Mouse (Mus musculus) neural tube, embryonic 12.5 days (tissue): ENCODE measurements around the gene Etfdh. TPM values are rescaled to one million over a fixed set of nuclear protein-coding genes. Genes with fewer than 3 reads are reported as not detected.

Experiments
- ATAC-seq: fragments of 200-750 bp; cut with Nextera tagmentation; 2 replicates; pipeline ENCODE4 v1.8.0; 2017; ENCODE audit warnings: low read depth, mild to moderate bottlenecking, moderate TSS enrichment, moderate library complexity; ENCODE audit not compliant: low FRiP score
- H3K27ac ChIP-seq: fragments of 300-500 bp; sonication (generic); 2 replicates; pipeline ENCODE4 v1.5.1; 2016
- H3K27me3 ChIP-seq: fragments of 300-500 bp; sonication (generic); replicated peaks from 2 replicates; pipeline ENCODE4 v1.6.1; 2016; ENCODE audit warnings: mild to moderate bottlenecking
- H3K36me3 ChIP-seq: fragments of 300-500 bp; sonication (generic); 2 replicates; pipeline ENCODE4 v1.6.1; 2016; ENCODE audit warnings: mild to moderate bottlenecking
- H3K4me1 ChIP-seq: fragments of 300-500 bp; sonication (generic); 2 replicates; pipeline ENCODE4 v1.6.1; 2016
- H3K4me2 ChIP-seq: fragments of 300-500 bp; sonication (generic); replicated peaks from 2 replicates; pipeline ENCODE4 v1.6.1; 2016; ENCODE audit warnings: mild to moderate bottlenecking
- H3K4me3 ChIP-seq: fragments of 300-500 bp; sonication (generic); 2 replicates; pipeline ENCODE4 v1.5.1; 2016
- H3K9ac ChIP-seq: fragments of 300-500 bp; sonication (generic); 2 replicates; pipeline ENCODE4 v1.6.1; 2016; ENCODE audit warnings: mild to moderate bottlenecking
- H3K9me3 ChIP-seq: fragments of 300-500 bp; sonication (generic); 2 replicates; pipeline ENCODE4 v1.6.1; 2016; ENCODE audit warnings: mild to moderate bottlenecking
- WGBS: fragments of 180-500 bp; shearing (Covaris S2); methylation state at CpG from one replicate; pipeline ENCODE4 v1.1.7; 2016; 5-methylcytosine and 5-hydroxymethylcytosine counted together
- polyA plus RNA-seq: library from polyadenylated mRNA; unstranded; fragments of >200 nt; fragmentation: Nextera tagmentation; extraction: Ambion mirVana; gene quantifications from 2 replicates; pipeline ENCODE4 v1.2.1, GENCODE M21; 2016

Etfdh gene
- polyA plus RNA-seq, 1 experiment from 2014 or later, result 54.2 TPM

DNA sequence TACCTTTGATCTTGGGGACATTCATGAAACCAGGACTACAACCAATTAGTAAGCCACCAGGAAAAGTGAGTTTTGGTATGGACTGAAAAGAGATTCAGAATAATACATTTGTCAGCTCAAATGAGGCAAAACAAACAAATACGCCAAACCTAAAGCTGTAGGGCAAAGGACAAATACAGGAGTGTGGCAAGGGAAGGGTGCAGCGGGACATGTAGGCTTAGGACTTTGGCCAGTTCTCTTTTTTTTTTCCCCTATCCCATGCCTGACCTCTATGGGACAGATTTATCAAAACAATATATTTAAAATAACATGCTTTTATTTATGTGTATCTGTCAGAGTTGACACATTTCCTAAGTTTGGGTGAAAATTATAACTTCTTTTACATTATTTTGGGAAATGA is 19.4 kb downstream of the Etfdh start:
- WGBS, result 93% methylated on average over 2 of the region's 2 CpGs
- H3K4me3 ChIP-seq, result no peak overlapping the region
- H3K9ac ChIP-seq, result no peak overlapping the region
- no peaks in the 10 kb centered on the region for H3K4me1 ChIP-seq
- peaks cover 50% of the 10 kb centered on the region for H3K36me3 ChIP-seq
- H3K27ac ChIP-seq, result no peak overlapping the region
- no peaks in the 10 kb centered on the region for H3K27me3 ChIP-seq
- no peaks in the 10 kb centered on the region for H3K9me3 ChIP-seq
- no peak for ATAC-seq
- no peak overlapping the region for H3K4me2 ChIP-seq

- WGBS, result 91% methylated on average over 7 of the region's 7 CpGs
- no peak for ATAC-seq
- Histone ChIP-seq H3K36me3 (peaks cover 55% of the 10 kb centered on the region), H3K4me3 (no peak overlapping the region), H3K9me3 (no peaks in the 10 kb centered on the region), H3K9ac (no peak overlapping the region), H3K27me3 (no peaks in the 10 kb centered on the region), H3K4me1 (peaks cover 6% of the 10 kb centered on the region; the same call in 1 of the 2 replicates), H3K4me2 (no peak overlapping the region), H3K27ac (no peak overlapping the region)
These were observed 33.8 kb downstream of the Etfdh start for GRCm38 (mm10) chr3:79595468-79595867.

DNA sequence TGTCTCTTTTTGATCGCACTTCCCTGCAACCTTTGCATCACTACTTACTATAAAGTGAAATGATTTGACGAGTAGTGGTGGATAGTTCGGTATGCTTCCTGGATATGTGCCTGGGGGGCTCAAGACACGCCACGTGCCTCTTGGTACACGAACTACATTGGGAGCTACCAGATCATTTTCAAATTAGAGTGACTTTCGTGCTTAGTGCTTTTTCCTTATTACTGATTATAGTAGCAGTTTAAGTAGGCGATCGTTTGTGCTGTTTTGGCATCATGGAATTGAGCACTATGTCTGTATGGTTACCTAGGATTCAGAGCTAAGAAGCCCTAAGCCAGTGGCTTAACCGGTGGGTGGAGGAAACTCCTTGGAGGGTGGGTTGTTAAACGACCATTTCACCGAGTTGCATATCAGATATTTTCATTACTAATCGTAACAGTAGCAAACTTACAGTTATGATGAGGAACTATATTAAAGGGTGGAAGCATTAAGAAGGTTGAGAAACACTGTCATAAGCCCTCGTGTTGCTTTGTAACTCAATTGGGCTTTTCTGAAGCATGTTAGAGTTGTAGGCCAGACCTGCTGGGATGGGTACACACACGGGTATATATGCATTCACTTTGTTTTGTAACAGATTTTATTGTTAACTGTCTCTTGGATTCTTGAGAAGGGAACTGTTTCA is 37.4 kb downstream of the Etfdh start:
- Histone ChIP-seq H3K4me2 (peak overlapping the region; percentile 69), H3K27ac (no peak overlapping the region), H3K36me3 (peaks cover 30% of the 10 kb centered on the region), H3K4me1 (peaks cover 6% of the 10 kb centered on the region; the same call in 1 of the 2 replicates), H3K9me3 (no peaks in the 10 kb centered on the region), H3K27me3 (no peaks in the 10 kb centered on the region), H3K9ac (peak overlapping the region; percentile 83), H3K4me3 (peak overlapping the region; percentile 79)
- 8% methylated on average over 15 of the region's 15 CpGs for WGBS
- ATAC-seq, result no peak

DNA sequence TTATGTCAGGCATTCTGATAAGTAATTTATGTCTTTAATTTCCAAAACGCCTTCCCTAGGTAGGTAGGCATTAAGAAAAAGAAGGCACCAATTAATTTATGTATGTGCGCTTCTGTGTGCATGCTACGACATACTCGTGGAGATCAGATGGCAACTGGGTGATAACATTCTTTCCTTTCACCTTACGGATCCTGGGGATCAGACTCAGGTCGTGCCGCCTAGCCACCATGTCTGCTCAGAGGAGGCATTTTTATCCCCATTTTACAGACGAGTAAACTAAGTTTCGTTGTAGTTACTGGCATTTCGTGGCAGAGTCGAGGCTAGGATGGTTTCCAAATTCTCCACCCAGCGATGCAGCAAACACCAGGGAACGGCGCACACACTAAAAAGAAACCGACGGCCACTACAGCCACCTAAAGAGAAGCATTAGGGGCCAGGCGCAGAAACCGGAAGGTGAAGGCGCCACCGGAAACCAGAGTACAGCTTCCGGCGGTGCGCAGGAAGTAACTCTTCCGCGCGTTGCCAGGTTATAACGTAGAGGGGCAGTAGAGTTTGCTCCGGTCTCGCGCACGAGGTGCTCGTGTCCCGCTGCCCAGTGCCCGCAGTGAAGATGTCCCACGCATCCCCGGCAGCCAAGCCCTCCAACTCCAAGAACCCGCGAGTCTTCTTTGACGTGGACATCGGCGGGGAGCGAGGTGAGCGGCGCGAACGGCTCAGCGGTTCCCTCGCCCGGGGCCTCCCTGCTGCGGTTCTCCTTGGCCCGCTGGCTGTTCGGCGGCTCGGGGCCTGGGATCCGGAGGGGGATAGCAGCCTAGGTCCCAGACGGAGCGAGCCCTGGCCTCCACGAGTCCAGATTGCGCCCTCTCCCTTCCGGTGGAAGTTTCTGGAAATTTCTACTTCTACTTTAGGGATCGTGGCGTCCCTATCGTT is 38.2 kb downstream of the Etfdh start, which contains the start of gene Ppid:
TSS of gene Ppid (plus strand) at position 480 of the 930 bp plus-strand sequence.
- 3% methylated on average over 63 of the region's 63 CpGs for WGBS

GRCm38 (mm10) chr3:79589671-79590070 is 39.6 kb downstream of the Etfdh start:
- H3K27ac ChIP-seq, result no peak overlapping the region
- no peak for ATAC-seq
- H3K9me3 ChIP-seq, result no peaks in the 10 kb centered on the region
- H3K4me1 ChIP-seq, result peaks cover 6% of the 10 kb centered on the region; the same call in 1 of the 2 replicates
- H3K4me3 ChIP-seq, result no peak overlapping the region
- 83% methylated on average over 2 of the region's 2 CpGs for WGBS
- no peaks in the 10 kb centered on the region for H3K27me3 ChIP-seq
- peaks cover 10% of the 10 kb centered on the region for H3K36me3 ChIP-seq
- no peak overlapping the region for H3K9ac ChIP-seq
- H3K4me2 ChIP-seq, result no peak overlapping the region

More for the DNA sequence above, 38.2 kb downstream of the Etfdh start, which contains the start of gene Ppid:
- peaks cover 23% of the 10 kb centered on the region for H3K36me3 ChIP-seq
- H3K4me2 ChIP-seq, result peak within 1 kb of the TSS; percentile 69
- H3K9me3 ChIP-seq, result no peaks in the 10 kb centered on the region
- H3K9ac ChIP-seq, result peak within 1 kb of the TSS; percentile 83
- peak within 1 kb of the TSS; percentile 79 for H3K4me3 ChIP-seq
- peak within 1 kb of the TSS; percentile 26; the same call in 1 of the 2 replicates for H3K27ac ChIP-seq
- H3K4me1 ChIP-seq, result peaks cover 6% of the 10 kb centered on the region; the same call in 1 of the 2 replicates
- ATAC-seq, result peak; percentile 86
- no peaks in the 10 kb centered on the region for H3K27me3 ChIP-seq

GRCm38 (mm10) chr3:79586804-79587203 is 42.5 kb downstream of the Etfdh start:
- Histone ChIP-seq H3K27ac (no peak overlapping the region), H3K4me2 (no peak overlapping the region)

GRCm38 (mm10) chr3:79579891-79580575 is 49.3 kb downstream of the Etfdh start:
- Histone ChIP-seq H3K4me3 (no peak overlapping the region), H3K9ac (no peak overlapping the region), H3K27ac (no peak overlapping the region), H3K36me3 (no peaks in the 10 kb centered on the region), H3K9me3 (no peaks in the 10 kb centered on the region), H3K4me1 (no peaks in the 10 kb centered on the region), H3K4me2 (no peak overlapping the region), H3K27me3 (no peaks in the 10 kb centered on the region)
- ATAC-seq, result no peak
- 85% methylated on average over 5 of the region's 5 CpGs for WGBS

More at GRCm38 (mm10) chr3:79586804-79587203, 42.5 kb downstream of the Etfdh start:
- H3K4me3 ChIP-seq, result no peak overlapping the region
- H3K36me3 ChIP-seq, result no peaks in the 10 kb centered on the region
- no peaks in the 10 kb centered on the region for H3K27me3 ChIP-seq
- peak; percentile 70 for ATAC-seq
- no peaks in the 10 kb centered on the region for H3K9me3 ChIP-seq
- no peaks in the 10 kb centered on the region for H3K4me1 ChIP-seq
- WGBS, result 4% methylated on average over 6 of the region's 6 CpGs
- H3K9ac ChIP-seq, result no peak overlapping the region

- H3K27ac ChIP-seq, result no peak overlapping the region
- H3K36me3 ChIP-seq, result no peaks in the 10 kb centered on the region
- no peak overlapping the region for H3K9ac ChIP-seq
- H3K9me3 ChIP-seq, result no peaks in the 10 kb centered on the region
- no peaks in the 10 kb centered on the region for H3K4me1 ChIP-seq
- H3K27me3 ChIP-seq, result no peaks in the 10 kb centered on the region
- H3K4me3 ChIP-seq, result no peak overlapping the region
- no peak for ATAC-seq
- 80% methylated on average over 6 of the region's 6 CpGs for WGBS
- no peak overlapping the region for H3K4me2 ChIP-seq
These were observed 51.1 kb downstream of the Etfdh start for GRCm38 (mm10) chr3:79578164-79578563.

DNA sequence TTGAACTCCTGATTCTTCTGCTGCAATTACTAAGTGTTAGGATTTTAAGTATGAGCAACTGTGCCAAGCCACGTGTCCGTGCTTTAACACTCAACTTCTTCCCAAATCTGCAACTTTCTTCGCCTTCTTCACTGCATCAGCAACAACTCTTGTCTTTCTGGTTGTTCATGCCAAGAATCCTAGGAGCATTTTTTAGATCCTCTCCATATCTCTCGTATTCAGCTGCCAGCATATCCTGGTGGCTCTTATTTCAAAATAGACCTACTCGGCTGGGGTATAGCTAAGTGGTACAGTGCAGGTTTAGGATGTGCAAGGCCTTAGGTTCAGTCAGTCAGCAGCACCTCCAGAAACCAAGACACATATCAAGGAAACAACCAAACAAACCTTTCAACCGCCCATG is 51.7 kb downstream of the Etfdh start:
- WGBS, result 89% methylated on average over 6 of the region's 6 CpGs
- Histone ChIP-seq H3K4me1 (no peaks in the 10 kb centered on the region), H3K27ac (no peak overlapping the region), H3K9me3 (no peaks in the 10 kb centered on the region), H3K36me3 (no peaks in the 10 kb centered on the region), H3K4me3 (no peak overlapping the region), H3K9ac (no peak overlapping the region), H3K4me2 (no peak overlapping the region), H3K27me3 (no peaks in the 10 kb centered on the region)
- no peak for ATAC-seq

GRCm38 (mm10) chr3:79576865-79577264 is 52.4 kb downstream of the Etfdh start:
- H3K4me1 ChIP-seq, result no peaks in the 10 kb centered on the region
- no peak overlapping the region for H3K9ac ChIP-seq
- no peaks in the 10 kb centered on the region for H3K36me3 ChIP-seq
- 39% methylated on average over 5 of the region's 5 CpGs for WGBS
- no peak overlapping the region for H3K4me3 ChIP-seq
- no peaks in the 10 kb centered on the region for H3K9me3 ChIP-seq
- no peaks in the 10 kb centered on the region for H3K27me3 ChIP-seq
- no peak overlapping the region for H3K4me2 ChIP-seq
- no peak overlapping the region for H3K27ac ChIP-seq
- no peak; the same call in 1 of the 2 replicates for ATAC-seq

- H3K4me3 ChIP-seq, result no peak overlapping the region
- H3K9ac ChIP-seq, result no peak overlapping the region
- H3K9me3 ChIP-seq, result no peaks in the 10 kb centered on the region
- ATAC-seq, result no peak
- no peak overlapping the region for H3K27ac ChIP-seq
- H3K36me3 ChIP-seq, result no peaks in the 10 kb centered on the region
- no peaks in the 10 kb centered on the region for H3K4me1 ChIP-seq
- H3K4me2 ChIP-seq, result no peak overlapping the region
- 23% methylated on average over 3 of the region's 3 CpGs for WGBS
- H3K27me3 ChIP-seq, result no peaks in the 10 kb centered on the region
These were observed 52.9 kb downstream of the Etfdh start for GRCm38 (mm10) chr3:79576468-79576816.
